Mouse (Mus musculus): Measurements from ENCODE around the gene Tle2. TPM values are rescaled to one million over a fixed set of nuclear protein-coding genes. Genes with fewer than 3 reads are reported as not detected.
A peak's percentile ranks its signal among the peaks of the same experiment; 100 is the strongest.

Tle2 gene
- polyA plus RNA-seq, 1 experiment from 2014 or later, result 17.8 TPM

- WGBS, result 52% methylated on average over 5 of the region's 5 CpGs
These were observed 25.4 kb upstream of the Tle2 start for GRCm38 (mm10) chr10:81548944-81549343.

DNA sequence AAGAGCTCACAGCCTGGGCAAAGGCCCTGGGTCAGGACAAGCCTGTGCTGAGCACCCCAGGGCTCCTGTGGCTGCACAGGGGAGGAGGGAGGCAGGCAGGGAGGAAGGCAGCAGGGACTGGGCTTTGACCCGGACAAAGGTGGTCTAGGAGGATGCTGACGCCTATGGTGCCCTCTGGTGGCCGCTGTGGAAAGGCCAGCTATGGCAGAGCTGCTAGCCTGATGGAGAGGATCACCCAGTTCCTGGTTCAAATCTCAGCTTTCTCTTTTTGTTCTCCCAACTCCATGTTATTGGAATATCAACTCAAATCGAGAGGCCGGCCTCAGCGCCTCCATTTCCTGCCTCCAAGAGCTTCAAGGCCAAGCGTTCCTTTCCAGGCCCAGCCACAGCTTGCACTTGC is 24.1 kb upstream of the Tle2 start:
- H3K27me3 ChIP-seq (replicated peaks; ENCODE audit: control insufficient read depth, insufficient read depth, low read length), result no peaks in the 10 kb centered on the region
- no peak overlapping the region for H3K27ac ChIP-seq (ENCODE audit: low read depth)
- H3K4me1 ChIP-seq (replicated peaks; ENCODE audit: control insufficient read depth, insufficient read depth, low read length), result peaks cover 9% of the 10 kb centered on the region
- ATAC-seq (replicated peaks; ENCODE audit: low FRiP score, low TSS enrichment, low read depth) (no peak), DNase-seq (ENCODE audit: low spot score) (peak; percentile 86)
- H3K9ac ChIP-seq (ENCODE audit: low read length), result no peak overlapping the region
- WGBS, result 14% methylated on average over 7 of the region's 7 CpGs
- no peaks in the 10 kb centered on the region for H3K9me3 ChIP-seq (ENCODE audit: control insufficient read depth, low read length)
- no peak overlapping the region for H3K4me3 ChIP-seq (ENCODE audit: low read depth, low read length)
- H3K4me2 ChIP-seq (ENCODE audit: low read length), result no peak overlapping the region
- H3K36me3 ChIP-seq (ENCODE audit: control insufficient read depth, insufficient read depth, low read length), result no peaks in the 10 kb centered on the region

More at GRCm38 (mm10) chr10:81548944-81549343, 25.4 kb upstream of the Tle2 start:
- Histone ChIP-seq H3K27ac (ENCODE audit: low read depth) (peak overlapping the region; percentile 48; the same call in 1 of the 2 replicates), H3K9ac (ENCODE audit: low read length) (no peak overlapping the region), H3K27me3 (replicated peaks; ENCODE audit: control insufficient read depth, insufficient read depth, low read length) (no peaks in the 10 kb centered on the region), H3K4me2 (ENCODE audit: low read length) (no peak overlapping the region), H3K4me3 (ENCODE audit: low read depth, low read length) (no peak overlapping the region), H3K36me3 (ENCODE audit: control insufficient read depth, insufficient read depth, low read length) (no peaks in the 10 kb centered on the region), H3K9me3 (ENCODE audit: control insufficient read depth, low read length) (no peaks in the 10 kb centered on the region), H3K4me1 (replicated peaks; ENCODE audit: control insufficient read depth, insufficient read depth, low read length) (peaks cover 14% of the 10 kb centered on the region)
- DNase-seq (ENCODE audit: low spot score), result no peak
- ATAC-seq (replicated peaks; ENCODE audit: low FRiP score, low TSS enrichment, low read depth), result no peak

GRCm38 (mm10) chr10:81551597-81552102 is 22.7 kb upstream of the Tle2 start:
- H3K4me2 ChIP-seq (ENCODE audit: low read length), result no peak overlapping the region
- no peaks in the 10 kb centered on the region for H3K9me3 ChIP-seq (ENCODE audit: control insufficient read depth, low read length)
- 4% methylated on average over 12 of the region's 12 CpGs for WGBS
- no peaks in the 10 kb centered on the region for H3K27me3 ChIP-seq (replicated peaks; ENCODE audit: control insufficient read depth, insufficient read depth, low read length)
- H3K9ac ChIP-seq (ENCODE audit: low read length), result no peak overlapping the region
- H3K27ac ChIP-seq (ENCODE audit: low read depth), result peak overlapping the region; percentile 29; the same call in 1 of the 2 replicates
- H3K36me3 ChIP-seq (ENCODE audit: control insufficient read depth, insufficient read depth, low read length), result no peaks in the 10 kb centered on the region
- H3K4me1 ChIP-seq (replicated peaks; ENCODE audit: control insufficient read depth, insufficient read depth, low read length), result peaks cover 4% of the 10 kb centered on the region; the same call in 1 of the 2 replicates
- DNase-seq (ENCODE audit: low spot score) (peak; percentile 88), ATAC-seq (replicated peaks; ENCODE audit: low FRiP score, low TSS enrichment, low read depth) (peak; percentile 85)
- no peak overlapping the region for H3K4me3 ChIP-seq (ENCODE audit: low read depth, low read length)

GRCm38 (mm10) chr10:81553232-81553631 is 21.1 kb upstream of the Tle2 start:
- no peak overlapping the region for H3K4me2 ChIP-seq (ENCODE audit: low read length)
- DNase-seq (ENCODE audit: low spot score) (no peak), ATAC-seq (replicated peaks; ENCODE audit: low FRiP score, low TSS enrichment, low read depth) (no peak)
- H3K36me3 ChIP-seq (ENCODE audit: control insufficient read depth, insufficient read depth, low read length), result no peaks in the 10 kb centered on the region
- no peak overlapping the region for H3K4me3 ChIP-seq (ENCODE audit: low read depth, low read length)
- H3K9me3 ChIP-seq (ENCODE audit: control insufficient read depth, low read length), result no peaks in the 10 kb centered on the region
- no peak overlapping the region for H3K9ac ChIP-seq (ENCODE audit: low read length)
- peaks cover 4% of the 10 kb centered on the region; the same call in 1 of the 2 replicates for H3K4me1 ChIP-seq (replicated peaks; ENCODE audit: control insufficient read depth, insufficient read depth, low read length)
- WGBS, result 83% methylated on average over 5 of the region's 5 CpGs
- no peaks in the 10 kb centered on the region for H3K27me3 ChIP-seq (replicated peaks; ENCODE audit: control insufficient read depth, insufficient read depth, low read length)
- no peak overlapping the region for H3K27ac ChIP-seq (ENCODE audit: low read depth)

DNA sequence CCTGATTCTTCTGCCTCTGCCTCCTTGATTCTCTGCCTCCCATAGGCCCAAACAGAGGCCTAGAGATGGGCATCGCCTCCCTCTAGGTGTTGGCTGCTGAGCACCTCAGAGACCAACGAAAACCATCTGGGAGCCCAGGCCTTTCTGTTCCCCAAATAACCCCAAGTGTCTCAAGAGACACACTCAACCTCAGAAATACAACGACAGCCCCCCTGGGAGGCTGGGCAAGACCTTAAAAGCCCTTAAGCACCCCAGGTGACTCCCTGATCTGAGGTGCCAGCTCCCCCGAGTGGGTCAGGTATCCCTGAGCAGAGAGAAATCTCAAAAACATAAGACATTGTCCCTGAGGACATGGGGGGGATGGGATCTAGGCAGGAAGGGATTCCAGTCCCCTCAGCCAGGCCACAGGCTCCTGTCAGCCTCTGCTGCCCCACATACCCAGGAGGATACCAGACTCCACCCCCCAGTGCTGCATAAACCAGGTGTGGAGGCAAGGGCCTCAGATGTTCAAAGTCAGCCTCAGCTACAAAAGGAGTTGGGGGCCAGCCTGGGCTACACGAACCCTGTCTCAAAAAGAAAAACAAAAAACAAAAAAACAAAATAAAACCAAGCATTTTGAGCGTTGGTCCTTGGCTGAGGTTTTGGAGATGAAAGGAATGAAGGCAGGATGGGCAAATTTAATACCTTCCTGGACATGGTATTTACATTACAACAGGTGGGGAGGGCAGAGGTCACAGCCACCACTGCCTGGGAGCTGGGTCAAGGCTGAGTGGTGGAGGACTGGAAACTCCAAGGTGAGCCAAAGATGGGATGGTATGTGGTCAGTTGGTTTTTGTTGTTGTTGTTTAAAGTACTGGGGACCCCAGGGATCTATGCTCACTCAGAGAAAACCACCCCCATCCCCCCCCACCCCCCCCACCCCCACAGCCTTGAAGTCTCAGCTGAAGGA is 20.3 kb upstream of the Tle2 start:
- Histone ChIP-seq H3K27me3 (replicated peaks; ENCODE audit: control insufficient read depth, insufficient read depth, low read length) (no peaks in the 10 kb centered on the region), H3K4me1 (replicated peaks; ENCODE audit: control insufficient read depth, insufficient read depth, low read length) (no peaks in the 10 kb centered on the region), H3K9me3 (ENCODE audit: control insufficient read depth, low read length) (no peaks in the 10 kb centered on the region), H3K27ac (ENCODE audit: low read depth) (no peak overlapping the region), H3K36me3 (ENCODE audit: control insufficient read depth, insufficient read depth, low read length) (no peaks in the 10 kb centered on the region), H3K4me3 (ENCODE audit: low read depth, low read length) (no peak overlapping the region), H3K4me2 (ENCODE audit: low read length) (no peak overlapping the region), H3K9ac (ENCODE audit: low read length) (no peak overlapping the region)
- WGBS, result 74% methylated on average over 6 of the region's 6 CpGs
- DNase-seq (ENCODE audit: low spot score) (no peak), ATAC-seq (replicated peaks; ENCODE audit: low FRiP score, low TSS enrichment, low read depth) (no peak)

DNA sequence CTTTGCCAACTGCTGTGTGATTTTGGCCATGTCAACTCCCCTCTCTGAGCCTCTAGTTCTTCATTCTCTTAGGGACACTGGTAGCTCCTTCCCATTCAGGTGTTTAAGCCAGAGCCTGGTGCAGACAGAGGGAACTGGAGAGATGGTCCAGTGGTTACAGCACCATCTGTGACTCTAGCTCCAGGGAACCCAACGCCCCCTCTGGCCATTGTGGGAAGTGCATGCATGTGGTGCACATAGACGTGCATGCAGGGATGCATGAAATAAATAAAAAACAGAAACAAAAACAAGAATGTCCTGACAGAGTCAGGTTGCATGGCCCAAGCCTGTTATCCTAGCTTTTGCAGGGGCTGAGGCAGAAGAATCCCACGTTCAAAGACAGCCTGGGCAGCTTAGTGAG is 18.1 kb upstream of the Tle2 start:
- Histone ChIP-seq H3K4me1 (replicated peaks; ENCODE audit: control insufficient read depth, insufficient read depth, low read length) (peaks cover 8% of the 10 kb centered on the region), H3K27ac (ENCODE audit: low read depth) (no peak overlapping the region), H3K36me3 (ENCODE audit: control insufficient read depth, insufficient read depth, low read length) (no peaks in the 10 kb centered on the region), H3K9ac (ENCODE audit: low read length) (no peak overlapping the region), H3K27me3 (replicated peaks; ENCODE audit: control insufficient read depth, insufficient read depth, low read length) (no peaks in the 10 kb centered on the region), H3K9me3 (ENCODE audit: control insufficient read depth, low read length) (no peaks in the 10 kb centered on the region), H3K4me3 (ENCODE audit: low read depth, low read length) (no peak overlapping the region), H3K4me2 (ENCODE audit: low read length) (no peak overlapping the region)
- DNase-seq (ENCODE audit: low spot score) (no peak), ATAC-seq (replicated peaks; ENCODE audit: low FRiP score, low TSS enrichment, low read depth) (no peak)
- 75% methylated on average over 3 of the region's 3 CpGs for WGBS

DNA sequence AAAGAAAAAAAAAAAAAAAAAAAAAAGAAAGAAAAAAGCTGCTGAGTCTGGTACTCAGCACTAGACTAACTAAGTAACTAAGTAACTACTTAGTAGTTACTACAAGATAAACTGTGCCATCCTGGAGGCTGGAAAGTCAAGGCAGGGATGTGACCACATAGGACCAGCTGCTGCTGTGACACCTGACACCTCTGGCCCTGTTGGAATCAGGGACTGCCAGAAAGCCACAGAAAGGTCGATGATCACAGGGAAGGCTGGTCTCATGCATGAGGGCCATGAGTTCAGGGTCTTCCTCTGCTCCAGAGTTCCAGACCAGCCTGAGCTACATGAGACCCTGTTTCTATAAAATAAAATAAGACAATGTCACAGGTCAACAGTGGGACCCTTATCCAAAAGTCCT is 16.9 kb upstream of the Tle2 start:
- no peak for ATAC-seq (replicated peaks; ENCODE audit: low FRiP score, low TSS enrichment, low read depth)
- no peaks in the 10 kb centered on the region for H3K9me3 ChIP-seq (ENCODE audit: control insufficient read depth, low read length)
- no peak overlapping the region for H3K4me2 ChIP-seq (ENCODE audit: low read length)
- peaks cover 10% of the 10 kb centered on the region for H3K36me3 ChIP-seq (ENCODE audit: control insufficient read depth, insufficient read depth, low read length)
- no peaks in the 10 kb centered on the region for H3K27me3 ChIP-seq (replicated peaks; ENCODE audit: control insufficient read depth, insufficient read depth, low read length)
- H3K27ac ChIP-seq (ENCODE audit: low read depth), result no peak overlapping the region
- no peak for DNase-seq (ENCODE audit: low spot score)
- H3K9ac ChIP-seq (ENCODE audit: low read length), result no peak overlapping the region
- peaks cover 13% of the 10 kb centered on the region for H3K4me1 ChIP-seq (replicated peaks; ENCODE audit: control insufficient read depth, insufficient read depth, low read length)
- no peak overlapping the region for H3K4me3 ChIP-seq (ENCODE audit: low read depth, low read length)
- WGBS, result 32% methylated on average over 1 of the region's 1 CpGs

DNA sequence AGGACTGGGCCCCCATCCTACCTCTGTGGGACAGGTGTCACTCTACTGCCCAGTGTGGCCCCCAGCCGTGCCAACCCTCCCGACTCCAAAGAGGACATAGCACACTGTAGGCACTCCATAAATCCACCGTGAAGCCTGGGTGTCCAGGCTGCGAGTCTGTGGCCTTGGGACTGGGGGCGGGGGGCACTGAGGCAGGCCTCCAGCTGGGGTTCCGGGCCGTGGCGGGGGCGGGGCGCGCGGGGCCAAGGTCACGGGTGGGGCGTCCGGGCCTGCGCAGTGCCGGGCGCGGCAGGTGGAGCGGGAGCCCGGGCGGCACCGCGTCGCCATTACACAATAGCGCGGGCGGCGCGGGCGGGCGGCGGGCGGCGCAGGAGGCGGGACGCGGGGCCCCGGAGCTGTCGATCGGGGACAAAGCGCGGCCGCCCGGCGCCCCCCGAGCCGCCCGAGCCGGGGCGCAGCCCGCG is 15.2 kb upstream of the Tle2 start, which contains the start of gene Aes:
TSS of gene Aes (plus strand) at position 326 of the 464 bp plus-strand sequence.
- Histone ChIP-seq H3K36me3 (ENCODE audit: control insufficient read depth, insufficient read depth, low read length) (peaks cover 13% of the 10 kb centered on the region), H3K4me1 (replicated peaks; ENCODE audit: control insufficient read depth, insufficient read depth, low read length) (peaks cover 28% of the 10 kb centered on the region), H3K9me3 (ENCODE audit: control insufficient read depth, low read length) (no peaks in the 10 kb centered on the region), H3K27ac (ENCODE audit: low read depth) (peak within 1 kb of the TSS; percentile 90), H3K4me3 (ENCODE audit: low read depth, low read length) (peak within 1 kb of the TSS; percentile 76), H3K27me3 (replicated peaks; ENCODE audit: control insufficient read depth, insufficient read depth, low read length) (no peaks in the 10 kb centered on the region), H3K4me2 (ENCODE audit: low read length) (peak within 1 kb of the TSS; percentile 88), H3K9ac (ENCODE audit: low read length) (peak within 1 kb of the TSS; percentile 96)
- WGBS, result under 1% methylated on average over 33 of the region's 53 CpGs
- ATAC-seq (replicated peaks; ENCODE audit: low FRiP score, low TSS enrichment, low read depth), result peak; percentile 58
- DNase-seq (ENCODE audit: low spot score), result peak; percentile 78
